Mouse (Mus musculus) midbrain, embryonic 12.5 days (tissue): ENCODE results near the gene Trappc6b. TPM values are rescaled to one million over a fixed set of nuclear protein-coding genes. Genes with fewer than 3 reads are reported as not detected.

Source experiments
- ATAC-seq: fragments of 200-750 bp; cut with Nextera tagmentation; 2 replicates; pipeline ENCODE4 v1.8.0; 2017; ENCODE audit warnings: low read depth, moderate TSS enrichment, moderate library complexity; ENCODE audit not compliant: low FRiP score
- H3K27ac ChIP-seq: fragments of 300-500 bp; sonication (generic); replicated peaks from 2 replicates; pipeline ENCODE4 v1.5.1; 2016; ENCODE audit warnings: mild to moderate bottlenecking
- H3K27me3 ChIP-seq: fragments of 300-500 bp; sonication (generic); 2 replicates; pipeline ENCODE4 v1.6.1; 2016; ENCODE audit warnings: mild to moderate bottlenecking
- H3K36me3 ChIP-seq: fragments of 300-500 bp; sonication (generic); 2 replicates; pipeline ENCODE4 v1.6.1; 2016
- H3K4me1 ChIP-seq: fragments of 300-500 bp; sonication (generic); 2 replicates; pipeline ENCODE4 v1.6.1; 2016
- H3K4me2 ChIP-seq: fragments of 300-500 bp; sonication (generic); replicated peaks from 2 replicates; pipeline ENCODE4 v1.6.1; 2016; ENCODE audit warnings: mild to moderate bottlenecking, moderate library complexity
- H3K4me3 ChIP-seq: fragments of 300-500 bp; sonication (generic); 2 replicates; pipeline ENCODE4 v1.5.1; 2016; ENCODE audit warnings: mild to moderate bottlenecking
- H3K9ac ChIP-seq: fragments of 300-500 bp; sonication (generic); replicated peaks from 2 replicates; pipeline ENCODE4 v1.6.1; 2016; ENCODE audit warnings: mild to moderate bottlenecking, moderate library complexity
- H3K9me3 ChIP-seq: fragments of 300-500 bp; sonication (generic); 2 replicates; pipeline ENCODE4 v1.6.1; 2016; ENCODE audit warnings: mild to moderate bottlenecking
- WGBS: fragments of 180-500 bp; shearing (Covaris S2); methylation state at CpG from one replicate; pipeline ENCODE4 v1.1.7; 2016; 5-methylcytosine and 5-hydroxymethylcytosine counted together
- polyA plus RNA-seq: library from polyadenylated mRNA; unstranded; fragments of >200 nt; fragmentation: Nextera tagmentation; extraction: Ambion mirVana; gene quantifications from 2 replicates; pipeline ENCODE4 v1.2.1, GENCODE M21; 2016

The Trappc6b gene
- polyA plus RNA-seq, 1 experiment from 2014 or later: 113 TPM

DNA sequence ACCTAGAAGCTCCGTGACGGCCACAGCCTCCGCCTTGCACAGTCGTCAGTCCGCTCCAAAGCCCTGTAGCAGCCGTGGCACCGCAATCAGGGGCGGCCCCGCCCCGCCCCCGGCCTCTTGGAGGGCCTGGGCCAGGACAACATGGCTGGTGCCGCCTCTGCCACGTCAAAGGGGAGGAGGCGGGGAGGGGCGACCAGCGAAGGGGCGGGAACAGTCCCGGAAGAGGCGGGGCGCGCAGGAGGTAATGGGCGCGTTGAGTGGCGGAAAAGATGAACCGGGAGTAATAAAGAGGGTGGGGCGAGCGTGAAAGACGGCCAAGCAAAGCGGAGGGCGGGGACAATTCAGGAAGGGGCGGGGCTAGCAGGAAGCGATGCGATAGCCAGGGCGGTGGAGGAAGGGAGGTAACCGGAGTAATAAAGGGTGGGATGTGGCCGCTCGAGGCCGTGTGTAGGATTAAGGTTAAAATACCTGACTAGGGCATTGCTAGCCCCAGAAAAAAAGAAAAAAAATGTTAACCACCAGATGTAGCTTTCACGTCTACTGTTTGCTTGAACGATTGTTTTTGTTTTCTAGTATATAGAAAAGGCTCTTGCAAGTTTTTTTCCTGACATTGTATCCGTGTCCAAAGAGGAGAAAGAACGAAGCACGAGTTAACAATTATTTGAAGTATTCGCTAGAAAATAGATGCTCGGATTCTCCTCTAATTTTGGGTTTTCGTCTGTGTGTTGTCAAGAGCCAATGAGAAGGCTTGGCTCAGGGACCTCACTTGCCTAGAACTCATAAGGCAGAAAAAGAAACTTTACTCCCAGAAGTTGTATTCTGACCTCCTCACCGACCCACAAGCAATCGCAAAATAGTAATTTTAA, 49.2 kb downstream of the Trappc6b start, which contains the start of gene Sec23a:
TSS of gene Sec23a (minus strand) at position 174 of the 866 bp plus-strand sequence.
- H3K4me2 ChIP-seq: peak within 1 kb of the TSS; percentile 67
- H3K4me1 ChIP-seq: peaks cover 8% of the 10 kb centered on the region
- 1% methylated on average over 48 of the region's 48 CpGs for WGBS
- peaks cover 4% of the 10 kb centered on the region for H3K36me3 ChIP-seq
- H3K9me3 ChIP-seq: no peaks in the 10 kb centered on the region
- H3K4me3 ChIP-seq: peak within 1 kb of the TSS; percentile 71
- H3K27ac ChIP-seq: peak within 1 kb of the TSS; percentile 83
- H3K9ac ChIP-seq: peak within 1 kb of the TSS; percentile 76
- peak; percentile 97 for ATAC-seq
- H3K27me3 ChIP-seq: no peaks in the 10 kb centered on the region

DNA sequence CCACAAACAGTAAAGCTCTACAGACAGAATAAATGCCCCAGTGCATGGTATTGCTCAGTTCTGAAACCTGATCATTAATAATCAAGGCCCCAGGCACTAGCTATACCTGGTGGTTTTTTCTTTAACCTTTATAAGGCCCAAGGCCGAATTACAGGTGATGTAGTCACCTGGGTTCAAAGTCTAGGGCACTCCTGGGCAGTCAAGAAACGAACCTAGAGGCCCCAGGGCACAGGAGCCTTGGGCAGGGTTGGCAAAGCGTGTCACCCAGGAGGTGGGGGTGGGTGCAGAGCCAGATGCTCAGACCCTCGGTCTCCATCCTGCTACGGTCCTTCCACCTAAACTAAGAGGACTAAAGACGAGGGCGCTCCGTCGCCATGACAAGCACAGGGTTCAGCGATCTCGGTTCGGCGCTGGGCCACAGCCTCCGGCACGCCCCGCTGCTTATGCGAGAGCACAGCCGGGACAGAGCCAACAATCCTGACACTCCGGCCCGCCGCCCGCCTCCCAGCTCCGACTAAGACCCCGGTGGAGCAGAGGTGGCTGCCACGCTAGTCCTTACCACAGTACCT, 49.9 kb downstream of the Trappc6b start:
- Histone ChIP-seq H3K9ac (peak overlapping the region; percentile 76), H3K4me3 (peak overlapping the region; percentile 71), H3K36me3 (peaks cover 9% of the 10 kb centered on the region), H3K27me3 (no peaks in the 10 kb centered on the region), H3K4me2 (peak overlapping the region; percentile 59), H3K9me3 (no peaks in the 10 kb centered on the region), H3K4me1 (peaks cover 8% of the 10 kb centered on the region), H3K27ac (peak overlapping the region; percentile 83)
- 1% methylated on average over 25 of the region's 25 CpGs for WGBS
- ATAC-seq: no peak

DNA sequence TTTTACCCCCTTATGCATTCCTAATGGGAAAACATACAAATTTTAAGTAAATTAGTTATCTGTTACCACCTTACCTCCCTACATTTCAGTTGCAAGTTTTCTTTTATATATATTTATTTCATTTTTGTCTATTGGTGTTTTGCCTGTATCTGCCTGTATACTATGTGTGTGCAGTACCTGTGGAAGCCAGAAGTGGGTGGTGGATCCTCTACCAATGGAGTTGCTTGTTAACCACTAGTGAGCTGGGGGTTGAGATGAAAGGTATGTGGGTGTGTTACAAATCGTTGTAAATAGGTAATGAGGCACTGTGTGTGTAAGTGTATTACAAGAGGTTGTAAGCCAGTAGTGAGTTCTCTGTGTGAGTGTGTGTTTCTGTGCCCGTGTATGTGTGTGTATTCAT, 50.8 kb downstream of the Trappc6b start:
- H3K27me3 ChIP-seq: no peaks in the 10 kb centered on the region
- WGBS: 82% methylated on average over 2 of the region's 2 CpGs
- H3K9me3 ChIP-seq: no peaks in the 10 kb centered on the region
- no peak for ATAC-seq
- peak overlapping the region; percentile 17; the same call in 1 of the 2 replicates for H3K4me3 ChIP-seq
- H3K36me3 ChIP-seq: peaks cover 16% of the 10 kb centered on the region
- H3K27ac ChIP-seq: no peak overlapping the region
- H3K4me2 ChIP-seq: peak overlapping the region; percentile 59
- peaks cover 8% of the 10 kb centered on the region for H3K4me1 ChIP-seq
- no peak overlapping the region for H3K9ac ChIP-seq

Other genes with a start within 250 kb of the Trappc6b start
- gene Sec23a, start 49.5 kb downstream of the Trappc6b start, polyA plus RNA-seq: 94.6 and 96.5 TPM in 2 replicates
- gene Gemin2, start 48.1 kb downstream of the Trappc6b start, polyA plus RNA-seq: 24.9 and 26.4 TPM in 2 replicates
- 109 and 122 TPM in 2 replicates for gene Pnn, start 5.4 kb upstream of the Trappc6b start, polyA plus RNA-seq
- 47.8 and 52.2 TPM in 2 replicates for gene Mia2, start 34.3 kb upstream of the Trappc6b start, polyA plus RNA-seq
- gene Fbxo33, start 158.3 kb upstream of the Trappc6b start, polyA plus RNA-seq: 9.4 and 10.5 TPM in 2 replicates